Mouse (Mus musculus) limb, embryonic 10.5 days (tissue): ENCODE results near the gene Ccdc97. TPM values are rescaled to one million over a fixed set of nuclear protein-coding genes. Genes with fewer than 3 reads are reported as not detected.
"Not testable (repeated sequence)": the region's sequence is repeated elsewhere in the genome, so short reads cannot be mapped to it uniquely, and the experiment has no call there.

Source experiments
- DNase-seq: peaks from one replicate; pipeline ENCODE4 v3.0.0-alpha.2; 2017; ENCODE audit warnings: low spot score
- H3K27ac ChIP-seq: fragments of 300-500 bp; sonication (generic); 2 replicates; pipeline ENCODE4 v1.5.1; 2016; ENCODE audit warnings: mild to moderate bottlenecking
- H3K27me3 ChIP-seq: fragments of 300-500 bp; sonication (generic); 2 replicates; pipeline ENCODE4 v1.6.1; 2016; ENCODE audit warnings: low read depth, mild to moderate bottlenecking; ENCODE audit not compliant: poor library complexity, severe bottlenecking
- H3K36me3 ChIP-seq: fragments of 300-500 bp; sonication (generic); 2 replicates; pipeline ENCODE4 v1.6.1; 2016; ENCODE audit warnings: mild to moderate bottlenecking, moderate library complexity
- H3K4me1 ChIP-seq: fragments of 300-500 bp; sonication (generic); 2 replicates; pipeline ENCODE4 v1.6.1; 2016
- H3K4me3 ChIP-seq: fragments of 300-500 bp; sonication (generic); 2 replicates; pipeline ENCODE4 v1.5.1; 2016; ENCODE audit warnings: mild to moderate bottlenecking, moderate library complexity
- H3K9me3 ChIP-seq: fragments of 300-500 bp; sonication (generic); replicated peaks from 2 replicates; pipeline ENCODE4 v1.6.1; 2016; ENCODE audit warnings: mild to moderate bottlenecking
- WGBS: fragments of 180-500 bp; shearing (Covaris S2); methylation state at CpG from one replicate; pipeline ENCODE4 v1.1.7; 2016; 5-methylcytosine and 5-hydroxymethylcytosine counted together
- polyA plus RNA-seq: library from polyadenylated mRNA; unstranded; fragments of >200 nt; fragmentation: Nextera tagmentation; extraction: Ambion mirVana; gene quantifications from 2 replicates; pipeline ENCODE4 v1.2.1, GENCODE M21; 2016

Gene Ccdc97
- polyA plus RNA-seq, 1 experiment from 2014 or later: 31.5 TPM

DNA sequence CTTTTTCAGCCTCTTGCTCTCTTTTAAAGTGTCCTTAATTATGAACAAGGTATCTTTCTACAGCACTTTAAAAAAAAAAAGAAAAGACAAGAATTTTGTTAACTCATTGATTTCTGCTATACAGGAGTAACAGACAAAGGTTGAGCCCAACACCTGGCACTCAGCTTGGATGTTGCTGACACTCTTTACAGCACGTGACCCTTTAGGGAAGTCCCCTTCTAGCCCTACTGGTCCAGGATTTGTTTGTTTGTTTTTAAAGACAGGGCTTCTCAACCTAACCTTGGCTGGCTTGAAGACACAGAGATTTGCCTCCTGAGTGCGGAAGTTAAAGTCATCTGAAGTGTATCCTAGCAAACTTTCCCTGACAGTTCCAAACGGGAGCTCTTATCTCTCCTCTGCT, 28.0 kb upstream of the Ccdc97 start:
- H3K4me1 ChIP-seq: peaks cover under 1% of the 10 kb centered on the region; the same call in 1 of the 2 replicates
- no peak overlapping the region for H3K4me3 ChIP-seq
- H3K27me3 ChIP-seq: no peaks in the 10 kb centered on the region
- H3K27ac ChIP-seq: no peak overlapping the region
- WGBS: 77% methylated on average over 3 of the region's 3 CpGs
- H3K36me3 ChIP-seq: peaks cover 100% of the 10 kb centered on the region
- no peak for DNase-seq
- H3K9me3 ChIP-seq: no peaks in the 10 kb centered on the region

DNA sequence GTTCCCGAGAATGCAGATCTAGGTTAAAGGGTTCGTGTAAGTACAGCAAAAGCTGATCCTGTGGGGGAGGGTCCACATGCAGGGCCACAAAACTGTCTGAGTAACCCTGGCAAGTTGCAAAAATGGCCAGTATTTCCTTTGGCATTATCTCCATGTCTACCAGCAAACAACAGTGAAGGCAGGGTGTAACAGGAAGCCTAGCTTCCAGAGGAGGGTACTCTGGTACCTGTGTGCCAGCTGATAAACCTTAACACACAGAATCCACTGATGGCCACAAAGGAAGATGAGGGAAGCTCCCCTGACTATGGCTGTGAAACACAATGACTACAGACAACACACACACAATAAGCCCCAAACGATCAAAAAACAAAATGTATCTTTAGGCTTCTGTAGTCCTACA, 19.4 kb upstream of the Ccdc97 start:
- DNase-seq: no peak
- H3K4me3 ChIP-seq: no peak overlapping the region
- peaks cover 100% of the 10 kb centered on the region for H3K36me3 ChIP-seq
- no peaks in the 10 kb centered on the region for H3K9me3 ChIP-seq
- H3K27ac ChIP-seq: no peak overlapping the region
- WGBS: 90% methylated on average over 3 of the region's 3 CpGs
- H3K27me3 ChIP-seq: no peaks in the 10 kb centered on the region
- no peaks in the 10 kb centered on the region for H3K4me1 ChIP-seq

DNA sequence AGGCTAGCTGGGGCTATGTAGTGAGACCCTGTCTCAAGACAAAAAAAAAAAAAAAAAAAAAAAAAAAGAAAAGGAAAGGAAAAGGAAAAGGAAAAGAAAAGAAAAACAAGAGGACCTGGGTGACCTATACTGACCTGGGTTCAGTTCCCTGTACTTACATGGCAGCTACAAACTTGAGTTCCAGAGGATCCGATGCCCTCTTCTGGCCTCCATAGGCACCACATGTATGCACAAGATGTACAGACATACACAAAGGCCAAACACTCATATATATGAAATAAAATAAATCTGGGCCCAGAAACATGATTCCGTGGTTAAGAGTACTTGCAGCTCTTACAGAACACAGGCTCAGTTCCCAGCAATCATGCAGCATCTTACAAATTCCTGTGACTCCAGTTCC, 18.0 kb upstream of the Ccdc97 start:
- WGBS: 95% methylated on average over 2 of the region's 2 CpGs
- Histone ChIP-seq H3K27me3 (no peaks in the 10 kb centered on the region), H3K36me3 (peaks cover 100% of the 10 kb centered on the region), H3K4me1 (no peaks in the 10 kb centered on the region), H3K9me3 (no peaks in the 10 kb centered on the region), H3K27ac (no peak overlapping the region), H3K4me3 (no peak overlapping the region)
- DNase-seq: no peak

DNA sequence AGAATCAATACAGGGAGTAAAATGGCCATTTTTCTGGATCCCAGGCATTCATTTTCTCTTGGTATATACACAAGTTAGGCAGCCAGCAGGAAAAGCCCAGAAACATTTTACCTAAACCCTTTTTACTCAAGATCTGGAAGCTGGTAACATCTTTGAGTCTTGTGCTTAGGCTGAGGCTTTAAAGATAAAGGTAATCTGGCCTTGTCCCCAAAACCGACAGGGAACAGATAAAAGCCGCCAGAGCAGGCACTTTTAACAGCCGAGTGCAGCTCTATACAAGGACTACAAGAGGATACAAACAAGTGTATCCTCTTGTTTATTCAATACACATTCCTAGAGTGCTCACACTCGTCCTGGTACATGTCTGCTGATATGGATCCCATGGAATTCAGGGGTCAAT, 16.1 kb upstream of the Ccdc97 start:
- Histone ChIP-seq H3K4me3 (no peak overlapping the region), H3K36me3 (peaks cover 99% of the 10 kb centered on the region), H3K9me3 (no peaks in the 10 kb centered on the region), H3K27ac (no peak overlapping the region), H3K4me1 (no peaks in the 10 kb centered on the region), H3K27me3 (no peaks in the 10 kb centered on the region)
- DNase-seq: no peak
- WGBS: 81% methylated on average over 4 of the region's 4 CpGs

DNA sequence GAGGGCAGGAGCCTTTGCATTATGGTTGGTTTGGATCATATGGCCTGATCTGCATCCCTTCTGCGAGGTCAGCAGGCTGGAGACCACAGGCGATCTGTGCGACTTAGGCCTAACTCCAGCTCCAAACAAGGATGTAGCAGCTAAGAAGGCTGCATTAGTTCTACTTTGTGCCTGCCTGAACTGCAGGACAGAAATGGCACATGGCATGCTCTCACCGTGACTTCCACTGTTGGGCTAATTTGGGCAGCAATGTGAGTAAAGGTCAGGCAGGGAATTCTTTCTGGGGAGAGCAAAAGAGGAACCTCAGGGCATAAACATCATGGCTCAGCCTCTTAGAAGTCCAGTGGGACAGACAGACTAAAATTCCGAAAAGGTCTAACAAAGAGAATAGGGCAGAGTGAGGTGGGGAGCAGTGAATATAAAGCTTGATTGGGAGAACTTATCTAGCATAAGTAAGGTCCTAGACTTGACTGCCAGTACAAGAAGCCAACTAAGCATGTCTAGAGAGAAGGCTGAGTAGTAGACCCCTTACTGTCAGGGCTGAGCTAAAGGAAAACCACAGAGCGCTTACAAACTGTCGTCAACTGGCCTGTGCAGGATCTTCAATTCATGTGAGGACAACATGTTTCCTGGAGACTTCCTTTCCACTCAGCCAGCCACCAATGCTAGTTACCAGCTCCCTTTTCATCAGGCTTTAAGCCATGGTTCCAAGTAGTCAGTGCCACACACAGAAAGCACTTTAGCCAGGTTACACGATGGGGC, 12.6 kb upstream of the Ccdc97 start:
- WGBS: 94% methylated on average over 8 of the region's 8 CpGs
- DNase-seq: no peak

DNA sequence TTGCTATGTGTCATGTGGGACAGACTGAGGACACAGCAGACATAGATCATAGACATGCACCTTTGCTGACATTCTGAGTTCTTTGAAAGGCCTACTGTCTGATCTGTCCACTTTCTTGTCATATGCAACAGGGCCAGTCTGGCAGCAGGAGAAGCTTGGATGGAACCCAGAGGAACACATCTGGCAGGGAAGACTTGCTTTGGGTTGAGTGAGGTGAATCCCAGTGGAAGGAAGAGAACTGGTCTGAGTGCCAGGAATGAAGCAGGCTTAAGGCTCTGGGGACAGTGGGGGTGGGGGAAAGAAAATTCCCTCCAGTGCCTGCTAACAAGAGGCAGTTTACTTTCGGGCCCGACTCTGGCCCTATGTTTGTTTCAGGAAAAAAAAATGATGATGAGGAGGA, 11.0 kb upstream of the Ccdc97 start:
- H3K27ac ChIP-seq: no peak overlapping the region
- 98% methylated on average over 2 of the region's 2 CpGs for WGBS
- DNase-seq: no peak

More for the DNA sequence above, 12.6 kb upstream of the Ccdc97 start:
- Histone ChIP-seq H3K9me3 (no peaks in the 10 kb centered on the region), H3K4me3 (no peak overlapping the region), H3K27me3 (no peaks in the 10 kb centered on the region), H3K27ac (no peak overlapping the region), H3K36me3 (peaks cover 98% of the 10 kb centered on the region), H3K4me1 (no peaks in the 10 kb centered on the region)

DNA sequence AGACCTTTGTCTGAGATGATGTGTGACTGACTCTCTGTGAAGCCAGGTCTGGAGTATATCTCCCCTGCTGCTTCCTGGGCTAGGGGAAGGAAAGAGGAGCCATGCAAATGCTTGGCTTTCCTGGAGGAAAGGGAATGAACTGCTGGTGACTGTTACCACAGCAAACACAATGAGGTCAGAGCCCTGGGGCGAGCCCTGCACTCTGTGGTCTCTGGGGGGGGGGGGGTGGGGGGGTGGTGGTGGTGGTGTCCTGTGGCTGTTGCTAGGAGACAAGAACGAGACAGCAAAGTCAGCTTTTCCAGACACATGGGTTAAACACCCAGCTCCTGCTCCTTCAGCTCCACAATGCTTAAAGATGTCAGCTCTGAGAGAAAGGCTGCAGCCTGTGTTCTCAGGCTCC, 10.5 kb upstream of the Ccdc97 start:
- no peaks in the 10 kb centered on the region for H3K4me1 ChIP-seq
- H3K27me3 ChIP-seq: no peaks in the 10 kb centered on the region
- H3K9me3 ChIP-seq: no peaks in the 10 kb centered on the region
- H3K4me3 ChIP-seq: no peak overlapping the region
- H3K27ac ChIP-seq: no peak overlapping the region
- peaks cover 98% of the 10 kb centered on the region for H3K36me3 ChIP-seq
- 65% methylated on average over 2 of the region's 2 CpGs for WGBS
- no peak for DNase-seq

More for the DNA sequence above, 11.0 kb upstream of the Ccdc97 start:
- peaks cover 98% of the 10 kb centered on the region for H3K36me3 ChIP-seq
- no peak overlapping the region for H3K4me3 ChIP-seq
- H3K4me1 ChIP-seq: no peaks in the 10 kb centered on the region
- H3K9me3 ChIP-seq: no peaks in the 10 kb centered on the region
- H3K27me3 ChIP-seq: no peaks in the 10 kb centered on the region

DNA sequence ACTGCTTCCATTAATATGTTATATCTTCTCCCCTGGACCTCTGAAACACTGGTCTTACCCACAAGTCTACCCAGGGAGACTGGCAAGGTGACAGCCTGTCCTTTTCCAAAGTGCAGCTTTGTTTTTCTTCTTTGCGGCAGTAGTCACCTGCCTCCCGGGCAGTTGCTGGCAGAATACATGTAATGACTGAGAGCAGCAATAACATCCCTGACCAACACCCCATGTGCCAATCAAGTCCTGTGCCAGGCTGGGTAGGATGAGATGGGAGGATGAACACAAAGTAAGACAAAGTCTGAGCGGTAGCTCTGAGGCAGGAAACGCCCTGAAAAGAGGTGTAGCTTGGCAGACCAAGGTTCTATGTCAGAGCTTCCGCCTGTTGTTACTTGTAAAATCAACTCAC, 8.9 kb upstream of the Ccdc97 start:
- Histone ChIP-seq H3K9me3 (no peaks in the 10 kb centered on the region), H3K27me3 (no peaks in the 10 kb centered on the region), H3K4me3 (no peak overlapping the region), H3K27ac (no peak overlapping the region), H3K36me3 (peaks cover 98% of the 10 kb centered on the region), H3K4me1 (no peaks in the 10 kb centered on the region)
- WGBS: 94% methylated on average over 5 of the region's 5 CpGs
- DNase-seq: no peak

DNA sequence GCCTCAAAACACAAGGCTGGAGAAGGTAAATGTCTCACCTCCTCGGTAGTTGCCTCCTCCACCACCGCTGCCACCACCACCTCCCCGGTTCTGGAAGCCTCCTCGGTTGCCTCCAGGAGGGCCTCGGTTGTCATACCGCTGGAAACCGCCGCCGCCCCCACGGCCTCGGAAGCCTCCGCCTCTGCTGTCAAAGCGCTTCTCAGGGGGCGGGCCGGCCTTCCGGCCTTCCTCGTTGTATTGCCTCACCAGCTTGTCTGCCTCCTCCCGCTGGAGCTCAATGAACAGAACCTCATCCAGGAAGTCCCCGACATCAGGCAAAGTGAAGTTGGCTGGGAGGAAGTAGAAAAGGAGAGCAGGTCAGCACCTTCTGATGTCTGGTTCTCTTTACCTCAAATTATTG, 7.0 kb upstream of the Ccdc97 start:
- DNase-seq: no peak

DNA sequence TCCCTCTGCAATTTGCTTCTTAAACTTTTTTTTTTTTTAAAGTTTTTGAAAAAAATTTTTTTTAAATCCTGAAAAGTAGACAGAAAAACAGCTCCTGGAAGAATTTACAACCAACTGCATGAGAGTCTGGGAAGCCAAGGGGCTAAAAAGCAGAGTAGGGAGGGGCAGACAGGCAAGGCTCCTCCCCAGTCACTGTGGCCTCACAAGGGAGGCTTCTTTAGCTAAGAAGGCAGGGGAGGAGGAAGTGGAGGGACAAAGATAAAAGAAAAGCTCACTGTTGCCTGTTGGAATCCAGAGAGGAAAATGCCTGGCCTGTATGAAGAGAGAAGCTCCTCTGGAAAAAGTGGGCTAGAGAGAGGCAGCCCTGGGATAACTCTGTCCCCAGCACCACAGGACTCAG, 2.9 kb upstream of the Ccdc97 start:
- Histone ChIP-seq H3K4me1 (peaks cover 16% of the 10 kb centered on the region), H3K36me3 (peaks cover 69% of the 10 kb centered on the region)
- not testable (repeated sequence) for H3K27me3 ChIP-seq, H3K4me3 ChIP-seq, H3K9me3 ChIP-seq, H3K27ac ChIP-seq, DNase-seq

More for the DNA sequence above, 7.0 kb upstream of the Ccdc97 start:
- Histone ChIP-seq H3K27me3 (no peaks in the 10 kb centered on the region), H3K4me3 (no peak overlapping the region), H3K36me3 (peaks cover 97% of the 10 kb centered on the region), H3K9me3 (no peaks in the 10 kb centered on the region), H3K4me1 (no peaks in the 10 kb centered on the region), H3K27ac (no peak overlapping the region)
- 88% methylated on average over 19 of the region's 19 CpGs for WGBS

DNA sequence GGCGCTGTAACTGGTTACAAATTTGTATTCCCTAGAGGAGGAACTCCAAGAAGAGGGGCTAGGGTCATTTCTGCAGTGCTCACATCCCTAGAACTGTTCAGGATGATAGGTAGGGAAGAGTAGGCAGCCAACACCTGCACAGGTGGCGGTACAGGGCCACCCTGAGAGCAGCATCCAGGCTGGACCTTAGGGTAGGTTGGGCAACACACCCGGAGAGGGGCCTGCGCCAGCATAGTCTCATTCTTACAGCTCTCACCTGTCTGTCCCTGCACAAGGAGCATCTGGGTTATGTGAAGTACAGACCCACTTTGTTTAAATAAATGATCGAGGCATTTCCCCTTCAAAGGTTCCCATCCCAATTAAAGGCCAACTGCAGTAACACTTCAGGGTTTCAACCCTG, 1.9 kb upstream of the Ccdc97 start:
- Histone ChIP-seq H3K9me3 (no peaks in the 10 kb centered on the region), H3K4me1 (peaks cover 16% of the 10 kb centered on the region), H3K27me3 (no peaks in the 10 kb centered on the region), H3K36me3 (peaks cover 63% of the 10 kb centered on the region), H3K27ac (no peak overlapping the region), H3K4me3 (no peak overlapping the region)
- DNase-seq: no peak
- 92% methylated on average over 5 of the region's 5 CpGs for WGBS

DNA sequence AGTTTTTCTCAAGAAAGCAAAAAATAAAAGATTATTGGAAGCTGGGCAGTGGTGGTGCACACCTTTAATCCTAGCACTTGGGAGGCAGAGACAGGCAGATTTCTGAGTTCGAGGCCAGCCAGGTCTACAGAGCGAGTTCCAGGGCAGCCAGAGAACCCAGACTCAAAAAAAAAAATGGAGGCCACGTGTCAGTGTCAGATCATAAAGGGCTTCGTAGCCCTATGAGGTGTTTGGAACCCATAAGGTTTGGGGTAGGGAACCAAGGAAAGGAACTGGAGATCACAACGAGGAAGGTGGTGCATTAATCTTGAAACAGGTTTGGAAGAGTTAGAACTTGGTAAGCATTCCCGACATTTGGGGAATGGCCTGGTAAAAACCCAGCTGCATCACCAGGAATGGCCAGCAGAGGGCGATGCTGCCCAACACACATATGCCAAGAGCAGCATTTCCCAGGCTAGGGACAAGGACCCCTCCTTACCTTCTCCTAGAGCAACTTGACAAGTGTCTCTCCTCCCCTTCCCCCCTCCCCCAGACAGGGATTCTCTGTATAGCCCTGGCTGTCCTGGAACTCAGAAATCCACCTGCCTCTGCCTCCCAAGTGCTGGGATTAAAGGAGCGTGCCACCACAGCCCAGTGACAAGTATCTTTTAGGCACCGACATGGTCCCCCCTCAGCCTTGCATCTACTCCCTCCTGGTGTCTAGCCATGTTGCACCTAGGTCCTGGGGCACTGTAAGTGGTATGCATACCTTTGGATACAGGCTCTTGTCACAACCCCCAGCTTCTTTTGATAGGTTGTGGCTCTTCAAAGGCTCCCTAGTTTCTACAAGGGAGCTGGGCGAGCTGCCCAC, 1.1 kb upstream of the Ccdc97 start:
- H3K27ac ChIP-seq: no peak overlapping the region
- no peaks in the 10 kb centered on the region for H3K27me3 ChIP-seq
- DNase-seq: peak; percentile 89
- peaks cover 63% of the 10 kb centered on the region for H3K36me3 ChIP-seq
- H3K9me3 ChIP-seq: no peaks in the 10 kb centered on the region
- 65% methylated on average over 10 of the region's 10 CpGs for WGBS
- H3K4me3 ChIP-seq: peak overlapping the region; percentile 72; the same call in 1 of the 2 replicates
- peaks cover 16% of the 10 kb centered on the region for H3K4me1 ChIP-seq

DNA sequence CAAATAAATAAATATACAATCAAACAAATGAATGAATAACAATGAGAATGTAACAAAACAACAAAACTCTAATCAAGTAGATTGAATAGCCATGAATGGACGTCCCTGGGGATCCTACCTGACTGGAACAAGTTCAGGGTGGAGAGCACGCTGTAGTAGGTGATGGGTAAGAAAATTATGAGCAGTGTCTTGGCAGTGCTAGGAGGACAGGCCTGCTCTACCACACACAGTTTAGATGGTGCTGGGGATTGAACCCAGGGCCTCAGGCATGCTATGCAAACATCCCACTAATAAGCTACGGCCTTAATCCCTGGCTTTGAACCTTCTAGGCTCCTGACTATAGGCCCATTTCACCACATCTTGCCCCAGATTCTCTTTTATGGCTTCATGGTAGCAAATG, 1.4 kb downstream of the Ccdc97 start:
- peaks cover 26% of the 10 kb centered on the region for H3K4me1 ChIP-seq
- H3K4me3 ChIP-seq: peak overlapping the region; percentile 72

More for the DNA sequence above, 1.4 kb downstream of the Ccdc97 start:
- Histone ChIP-seq H3K9me3 (no peaks in the 10 kb centered on the region), H3K36me3 (peaks cover 63% of the 10 kb centered on the region), H3K27ac (no peak overlapping the region), H3K27me3 (no peaks in the 10 kb centered on the region)
- no peak for DNase-seq
- 86% methylated on average over 3 of the region's 3 CpGs for WGBS
